Mouse (Mus musculus): ENCODE results near the gene Glrx3. TPM values are rescaled to one million over a fixed set of nuclear protein-coding genes. Genes with fewer than 3 reads are reported as not detected.

Glrx3 gene
- polyA plus RNA-seq, 1 experiment from 2014 or later, result 257 TPM

GRCm38 (mm10) chr7:137410337-137411197, 26.8 kb upstream of the Glrx3 start, which contains the start of gene 9430038I01Rik:
9430038I01Rik (minus strand) TSS chr7:137410762.
- no peak; the same call in 1 of the 2 replicates for TF ChIP-seq CTCF (IDR thresholded peaks at IDR 0.05; ENCODE audit: low read depth)
- peak within 1 kb of the TSS; percentile 66 for H3K4me3 ChIP-seq (ENCODE audit: low read depth, low read length)
- no peaks in the 10 kb centered on the region for H3K27me3 ChIP-seq (ENCODE audit: insufficient read depth, low read length)
- DNase-seq (peak; percentile 97), ATAC-seq (ENCODE audit: insufficient read depth) (peak; percentile 100)
- H3K27ac ChIP-seq (ENCODE audit: low read depth), result peak within 1 kb of the TSS; percentile 89
- H3K4me1 ChIP-seq (ENCODE audit: insufficient read depth), result no peaks in the 10 kb centered on the region
- no peaks in the 10 kb centered on the region for H3K36me3 ChIP-seq (ENCODE audit: insufficient read depth)
- peak within 1 kb of the TSS; percentile 68 for H3K9ac ChIP-seq
- no peaks in the 10 kb centered on the region for H3K9me3 ChIP-seq (ENCODE audit: low read depth, low read length)
- peak within 1 kb of the TSS; percentile 62 for H3K4me2 ChIP-seq
- WGBS, result under 1% methylated on average over 63 of the region's 63 CpGs

- Histone ChIP-seq H3K9ac (no peak overlapping the region), H3K4me1 (ENCODE audit: insufficient read depth) (no peaks in the 10 kb centered on the region), H3K4me3 (ENCODE audit: low read depth, low read length) (no peak overlapping the region), H3K27ac (ENCODE audit: low read depth) (no peak overlapping the region), H3K27me3 (ENCODE audit: insufficient read depth, low read length) (no peaks in the 10 kb centered on the region), H3K4me2 (no peak overlapping the region), H3K9me3 (ENCODE audit: low read depth, low read length) (no peaks in the 10 kb centered on the region), H3K36me3 (ENCODE audit: insufficient read depth) (no peaks in the 10 kb centered on the region)
- TF ChIP-seq CTCF (IDR thresholded peaks at IDR 0.05; ENCODE audit: low read depth), result no peak
- ATAC-seq (ENCODE audit: insufficient read depth) (no peak), DNase-seq (peak; percentile 44)
- WGBS, result 71% methylated on average over 8 of the region's 8 CpGs
These were observed 22.7 kb upstream of the Glrx3 start for GRCm38 (mm10) chr7:137414710-137415109.

- no peak overlapping the region for H3K9ac ChIP-seq
- H3K4me1 ChIP-seq (ENCODE audit: insufficient read depth), result no peaks in the 10 kb centered on the region
- H3K27ac ChIP-seq (ENCODE audit: low read depth), result no peak overlapping the region
- no peaks in the 10 kb centered on the region for H3K9me3 ChIP-seq (ENCODE audit: low read depth, low read length)
- ATAC-seq (ENCODE audit: insufficient read depth) (no peak), DNase-seq (no peak)
- no peak for TF ChIP-seq CTCF (IDR thresholded peaks at IDR 0.05; ENCODE audit: low read depth)
- H3K36me3 ChIP-seq (ENCODE audit: insufficient read depth), result no peaks in the 10 kb centered on the region
- no peaks in the 10 kb centered on the region for H3K27me3 ChIP-seq (ENCODE audit: insufficient read depth, low read length)
- no peak overlapping the region for H3K4me3 ChIP-seq (ENCODE audit: low read depth, low read length)
- WGBS, result 86% methylated on average over 2 of the region's 2 CpGs
- H3K4me2 ChIP-seq, result no peak overlapping the region
These were observed 16.9 kb upstream of the Glrx3 start for GRCm38 (mm10) chr7:137420550-137420949.

DNA sequence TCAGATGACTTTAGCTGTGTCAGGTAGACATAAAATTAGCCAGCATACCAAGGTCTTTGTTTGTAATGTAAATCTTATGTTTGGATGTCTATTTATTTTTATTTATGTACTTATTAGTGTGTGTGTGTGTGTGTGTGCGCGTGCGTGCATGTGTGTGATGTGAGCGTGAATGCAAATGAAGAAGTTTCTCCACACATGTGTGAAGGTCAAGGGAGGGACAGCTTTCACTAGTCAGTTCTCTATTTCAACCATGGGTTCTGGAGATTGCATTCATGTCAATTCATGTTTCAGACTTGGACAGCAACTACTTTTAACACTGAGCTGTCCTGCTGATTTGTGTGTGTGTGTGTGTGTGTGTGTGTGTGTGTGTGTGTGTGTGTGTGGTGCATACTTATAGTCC, 16.2 kb upstream of the Glrx3 start:
- no peak overlapping the region for H3K9ac ChIP-seq
- H3K36me3 ChIP-seq (ENCODE audit: insufficient read depth), result no peaks in the 10 kb centered on the region
- H3K27me3 ChIP-seq (ENCODE audit: insufficient read depth, low read length), result no peaks in the 10 kb centered on the region
- no peak overlapping the region for H3K4me2 ChIP-seq
- ATAC-seq (ENCODE audit: insufficient read depth) (no peak), DNase-seq (no peak)
- H3K9me3 ChIP-seq (ENCODE audit: low read depth, low read length), result no peaks in the 10 kb centered on the region
- no peak overlapping the region for H3K4me3 ChIP-seq (ENCODE audit: low read depth, low read length)
- no peaks in the 10 kb centered on the region for H3K4me1 ChIP-seq (ENCODE audit: insufficient read depth)
- WGBS, result 91% methylated on average over 4 of the region's 4 CpGs
- no peak for TF ChIP-seq CTCF (IDR thresholded peaks at IDR 0.05; ENCODE audit: low read depth)
- H3K27ac ChIP-seq (ENCODE audit: low read depth), result no peak overlapping the region

GRCm38 (mm10) chr7:137426693-137427092, 10.7 kb upstream of the Glrx3 start:
- Histone ChIP-seq H3K9ac (no peak overlapping the region), H3K36me3 (ENCODE audit: insufficient read depth) (no peaks in the 10 kb centered on the region), H3K4me1 (ENCODE audit: insufficient read depth) (no peaks in the 10 kb centered on the region), H3K9me3 (ENCODE audit: low read depth, low read length) (no peaks in the 10 kb centered on the region), H3K27me3 (ENCODE audit: insufficient read depth, low read length) (no peaks in the 10 kb centered on the region), H3K4me3 (ENCODE audit: low read depth, low read length) (no peak overlapping the region), H3K27ac (ENCODE audit: low read depth) (no peak overlapping the region), H3K4me2 (no peak overlapping the region)
- ATAC-seq (ENCODE audit: insufficient read depth), result no peak
- no peak for DNase-seq
- 50% methylated on average over 4 of the region's 4 CpGs for WGBS
- no peak for TF ChIP-seq CTCF (IDR thresholded peaks at IDR 0.05; ENCODE audit: low read depth)

DNA sequence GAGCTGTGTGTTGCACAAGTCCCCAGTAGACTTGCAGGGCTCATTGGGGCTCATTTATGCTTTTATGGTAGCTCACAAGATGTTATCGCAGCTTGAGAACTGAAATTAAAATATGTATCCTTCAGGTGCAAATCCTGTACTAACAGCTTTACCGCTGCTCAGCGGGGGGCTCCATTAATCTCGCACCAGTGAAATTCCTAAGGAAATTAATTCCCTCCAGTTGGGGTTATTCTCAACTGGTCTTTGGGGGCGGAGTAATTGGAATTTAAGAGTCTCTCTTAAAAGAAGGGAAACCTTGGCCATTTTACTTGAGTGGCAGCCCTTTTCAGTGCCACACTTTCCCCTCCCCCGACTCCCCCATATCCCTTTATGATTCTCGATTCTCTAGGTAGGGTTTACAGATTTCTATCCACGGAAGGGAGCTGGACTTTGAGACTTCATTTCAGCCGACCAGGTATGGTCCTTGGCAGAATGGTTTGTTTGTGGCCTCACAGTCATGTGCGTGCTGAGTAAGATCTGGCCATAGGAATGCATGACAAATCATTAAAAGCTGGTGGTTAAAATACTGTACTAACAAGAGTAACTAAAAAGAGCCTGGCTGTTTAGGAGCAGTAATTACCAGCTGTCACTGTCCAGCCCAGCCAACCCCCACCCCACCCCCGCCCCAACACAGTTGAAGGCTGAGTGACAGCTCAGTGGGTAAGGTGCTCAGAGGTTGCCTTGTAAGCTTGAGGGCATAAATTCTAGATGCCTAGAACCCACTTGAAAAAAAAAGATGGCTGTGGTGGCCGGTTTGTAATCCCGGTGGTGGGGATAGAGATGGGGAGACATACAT, 5.4 kb upstream of the Glrx3 start:
- H3K4me3 ChIP-seq (ENCODE audit: low read depth, low read length), result no peak overlapping the region
- no peaks in the 10 kb centered on the region for H3K36me3 ChIP-seq (ENCODE audit: insufficient read depth)
- no peaks in the 10 kb centered on the region for H3K27me3 ChIP-seq (ENCODE audit: insufficient read depth, low read length)
- no peak for TF ChIP-seq CTCF (IDR thresholded peaks at IDR 0.05; ENCODE audit: low read depth)
- no peak overlapping the region for H3K27ac ChIP-seq (ENCODE audit: low read depth)
- ATAC-seq (ENCODE audit: insufficient read depth) (no peak), DNase-seq (no peak)
- 50% methylated on average over 13 of the region's 13 CpGs for WGBS
- no peak overlapping the region for H3K9ac ChIP-seq
- no peaks in the 10 kb centered on the region for H3K4me1 ChIP-seq (ENCODE audit: insufficient read depth)
- no peaks in the 10 kb centered on the region for H3K9me3 ChIP-seq (ENCODE audit: low read depth, low read length)
- H3K4me2 ChIP-seq, result no peak overlapping the region

DNA sequence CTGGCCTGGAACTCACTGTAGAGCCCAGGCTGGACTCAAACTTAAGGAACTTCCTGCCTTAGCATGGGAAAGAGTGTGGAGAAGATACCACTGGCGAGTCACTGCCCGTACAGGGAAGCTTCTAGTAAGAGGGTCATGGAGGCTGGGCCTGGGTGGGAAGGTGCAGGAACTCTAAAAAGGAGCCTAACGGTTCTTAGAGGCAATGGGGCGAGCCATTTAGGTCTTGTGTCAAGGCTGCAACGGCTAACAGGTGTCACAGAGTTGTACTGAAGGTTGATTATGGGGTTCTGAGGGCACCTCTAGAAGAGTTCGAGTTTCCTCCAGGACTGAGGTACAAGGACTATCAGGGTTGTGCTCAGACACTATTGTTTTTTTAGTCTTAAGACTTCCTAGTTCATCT, 513 bp upstream of the Glrx3 start:
- peak overlapping the region; percentile 97 for H3K4me3 ChIP-seq (ENCODE audit: low read depth, low read length)
- no peak for TF ChIP-seq CTCF (IDR thresholded peaks at IDR 0.05; ENCODE audit: low read depth)
- no peak for DNase-seq
- H3K4me2 ChIP-seq, result peak overlapping the region; percentile 82
- no peaks in the 10 kb centered on the region; the same call in 1 of the 2 replicates for H3K4me1 ChIP-seq (ENCODE audit: insufficient read depth)
- H3K36me3 ChIP-seq (ENCODE audit: insufficient read depth), result no peaks in the 10 kb centered on the region
- no peaks in the 10 kb centered on the region for H3K27me3 ChIP-seq (ENCODE audit: insufficient read depth, low read length)
- no peak overlapping the region for H3K27ac ChIP-seq (ENCODE audit: low read depth)
- no peaks in the 10 kb centered on the region for H3K9me3 ChIP-seq (ENCODE audit: low read depth, low read length)
- 75% methylated on average over 6 of the region's 6 CpGs for WGBS
- peak; percentile 9; the same call in 1 of the 2 replicates for ATAC-seq (ENCODE audit: insufficient read depth)
- no peak overlapping the region for H3K9ac ChIP-seq
